Mouse (Mus musculus): Measurements from ENCODE around the gene Gpr82. TPM values are rescaled to one million over a fixed set of nuclear protein-coding genes. Genes with fewer than 3 reads are reported as not detected.

Gene Gpr82
- polyA plus RNA-seq, 1 experiment from 2014 or later, result 0.07 TPM

GRCm38 (mm10) chrX:13631599-13632283, 29.4 kb upstream of the Gpr82 start, which contains the start of gene Gpr34:
Gene Gpr34 (plus strand): TSS chrX:13632089.
- Histone ChIP-seq H3K4me2 (replicated peaks; ENCODE audit: low read depth, low read length) (no peak within 1 kb of the TSS), H3K9ac (replicated peaks; ENCODE audit: low read depth) (no peak within 1 kb of the TSS), H3K4me3 (ENCODE audit: low read depth, low read length) (no peak within 1 kb of the TSS), H3K4me1 (ENCODE audit: insufficient read depth, low read depth, low read length) (no peaks in the 10 kb centered on the region), H3K27me3 (replicated peaks; ENCODE audit: insufficient read depth, low read length) (no peaks in the 10 kb centered on the region), H3K27ac (ENCODE audit: low read length) (no peak within 1 kb of the TSS), H3K9me3 (ENCODE audit: low read length) (no peaks in the 10 kb centered on the region), H3K36me3 (ENCODE audit: insufficient read depth, low read length) (no peaks in the 10 kb centered on the region)
- no peak for ATAC-seq
- no peak for DNase-seq (ENCODE audit: low spot score)
- 67% methylated on average over 5 of the region's 5 CpGs for WGBS
- TF ChIP-seq CTCF (IDR thresholded peaks at IDR 0.05) (no peak), EP300 (IDR thresholded peaks at IDR 0.05) (no peak)

DNA sequence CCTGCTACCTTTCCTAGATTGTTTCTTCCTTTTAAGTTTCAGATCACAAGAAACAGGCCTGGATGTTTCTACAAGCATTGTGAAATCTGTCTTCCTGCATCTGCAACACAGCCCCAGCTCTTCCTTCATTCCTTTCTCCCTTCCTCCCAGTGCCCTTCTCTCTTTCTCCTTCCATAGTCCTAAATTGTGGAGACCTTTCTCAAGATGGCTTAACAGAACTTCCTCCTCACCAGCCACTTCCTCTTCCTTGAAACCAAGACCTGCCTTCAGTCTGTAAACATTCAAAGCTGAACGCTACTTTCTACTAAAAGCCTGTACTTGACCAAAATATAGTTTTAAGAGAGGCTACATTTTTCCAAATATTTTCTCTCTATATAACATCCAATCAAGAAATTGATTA, 24.8 kb upstream of the Gpr82 start:
- Histone ChIP-seq H3K9ac (replicated peaks; ENCODE audit: low read depth) (no peak overlapping the region), H3K4me1 (ENCODE audit: insufficient read depth, low read depth, low read length) (no peaks in the 10 kb centered on the region), H3K9me3 (ENCODE audit: low read length) (no peaks in the 10 kb centered on the region), H3K4me3 (ENCODE audit: low read depth, low read length) (no peak overlapping the region), H3K27ac (ENCODE audit: low read length) (no peak overlapping the region), H3K27me3 (replicated peaks; ENCODE audit: insufficient read depth, low read length) (no peaks in the 10 kb centered on the region), H3K36me3 (ENCODE audit: insufficient read depth, low read length) (no peaks in the 10 kb centered on the region), H3K4me2 (replicated peaks; ENCODE audit: low read depth, low read length) (no peak overlapping the region)
- ATAC-seq (no peak), DNase-seq (ENCODE audit: low spot score) (peak; percentile 29)
- no peak for TF ChIP-seq CTCF (IDR thresholded peaks at IDR 0.05)
- TF ChIP-seq EP300 (IDR thresholded peaks at IDR 0.05), result no peak
- WGBS, result 73% methylated on average over 1 of the region's 1 CpGs

GRCm38 (mm10) chrX:13638894-13639293, 22.3 kb upstream of the Gpr82 start:
- H3K9ac ChIP-seq (replicated peaks; ENCODE audit: low read depth), result no peak overlapping the region
- TF ChIP-seq CTCF (IDR thresholded peaks at IDR 0.05) (no peak), EP300 (IDR thresholded peaks at IDR 0.05) (no peak)
- H3K27ac ChIP-seq (ENCODE audit: low read length), result no peak overlapping the region
- no peaks in the 10 kb centered on the region for H3K36me3 ChIP-seq (ENCODE audit: insufficient read depth, low read length)
- H3K4me3 ChIP-seq (ENCODE audit: low read depth, low read length), result no peak overlapping the region
- H3K4me2 ChIP-seq (replicated peaks; ENCODE audit: low read depth, low read length), result no peak overlapping the region
- peak; percentile 14 for DNase-seq (ENCODE audit: low spot score)
- no peaks in the 10 kb centered on the region for H3K9me3 ChIP-seq (ENCODE audit: low read length)
- no peaks in the 10 kb centered on the region for H3K4me1 ChIP-seq (ENCODE audit: insufficient read depth, low read depth, low read length)
- H3K27me3 ChIP-seq (replicated peaks; ENCODE audit: insufficient read depth, low read length), result no peaks in the 10 kb centered on the region
- 29% methylated on average over 2 of the region's 2 CpGs for WGBS
- no peak for ATAC-seq

DNA sequence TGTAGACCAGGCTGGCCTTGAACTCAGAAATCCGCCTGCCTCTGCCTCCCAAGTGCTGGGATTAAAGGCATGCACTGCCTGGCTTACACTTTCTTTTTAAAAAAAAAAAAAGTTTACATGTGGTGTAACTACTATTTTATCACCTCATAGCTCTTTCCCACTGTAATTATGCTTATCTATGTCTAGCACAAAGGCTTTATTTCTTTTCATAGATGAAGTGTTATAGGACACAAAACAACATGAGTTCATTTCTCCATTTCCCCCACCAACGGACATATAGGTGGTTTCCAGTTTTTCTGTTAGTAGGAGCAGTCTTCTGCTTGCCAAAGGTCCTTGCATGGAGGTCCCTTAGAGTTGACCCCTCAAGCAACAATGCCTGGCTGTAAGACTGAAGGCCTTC, 9.3 kb upstream of the Gpr82 start:
- no peak overlapping the region for H3K9ac ChIP-seq (replicated peaks; ENCODE audit: low read depth)
- H3K27ac ChIP-seq (ENCODE audit: low read length), result no peak overlapping the region
- TF ChIP-seq CTCF (IDR thresholded peaks at IDR 0.05), result no peak
- no peak for TF ChIP-seq EP300 (IDR thresholded peaks at IDR 0.05)
- ATAC-seq (peak; percentile 19; the same call in 1 of the 2 replicates), DNase-seq (ENCODE audit: low spot score) (peak; percentile 16)
- H3K9me3 ChIP-seq (ENCODE audit: low read length), result no peaks in the 10 kb centered on the region
- H3K36me3 ChIP-seq (ENCODE audit: insufficient read depth, low read length), result no peaks in the 10 kb centered on the region
- no peak overlapping the region for H3K4me2 ChIP-seq (replicated peaks; ENCODE audit: low read depth, low read length)
- H3K4me3 ChIP-seq (ENCODE audit: low read depth, low read length), result no peak overlapping the region
- whole genome bisulfite sequencing, result 57% methylated on average over 2 of the region's 2 CpGs
- H3K27me3 ChIP-seq (replicated peaks; ENCODE audit: insufficient read depth, low read length), result no peaks in the 10 kb centered on the region
- H3K4me1 ChIP-seq (ENCODE audit: insufficient read depth, low read depth, low read length), result no peaks in the 10 kb centered on the region; the same call in 1 of the 2 replicates

- ATAC-seq, result no peak
- TF ChIP-seq EP300 (IDR thresholded peaks at IDR 0.05), result no peak
- TF ChIP-seq CTCF (IDR thresholded peaks at IDR 0.05), result no peak
- WGBS, result 59% methylated on average over 1 of the region's 1 CpGs
Observed at GRCm38 (mm10) chrX:13652291-13652690, 8.9 kb upstream of the Gpr82 start.

GRCm38 (mm10) chrX:13655005-13655421, 6.2 kb upstream of the Gpr82 start:
- WGBS, result 91% methylated on average over 3 of the region's 3 CpGs
- no peak for ATAC-seq

More at GRCm38 (mm10) chrX:13652291-13652690, 8.9 kb upstream of the Gpr82 start:
- H3K4me3 ChIP-seq (ENCODE audit: low read depth, low read length), result no peak overlapping the region
- H3K4me1 ChIP-seq (ENCODE audit: insufficient read depth, low read depth, low read length), result no peaks in the 10 kb centered on the region; the same call in 1 of the 2 replicates
- H3K27ac ChIP-seq (ENCODE audit: low read length), result no peak overlapping the region
- H3K36me3 ChIP-seq (ENCODE audit: insufficient read depth, low read length), result no peaks in the 10 kb centered on the region
- no peak for DNase-seq (ENCODE audit: low spot score)
- no peaks in the 10 kb centered on the region for H3K9me3 ChIP-seq (ENCODE audit: low read length)
- H3K9ac ChIP-seq (replicated peaks; ENCODE audit: low read depth), result no peak overlapping the region
- no peak overlapping the region for H3K4me2 ChIP-seq (replicated peaks; ENCODE audit: low read depth, low read length)
- no peaks in the 10 kb centered on the region for H3K27me3 ChIP-seq (replicated peaks; ENCODE audit: insufficient read depth, low read length)

More at GRCm38 (mm10) chrX:13655005-13655421, 6.2 kb upstream of the Gpr82 start:
- H3K9ac ChIP-seq (replicated peaks; ENCODE audit: low read depth), result no peak overlapping the region
- no peak overlapping the region for H3K4me3 ChIP-seq (ENCODE audit: low read depth, low read length)
- TF ChIP-seq CTCF (IDR thresholded peaks at IDR 0.05), result no peak
- no peak for TF ChIP-seq EP300 (IDR thresholded peaks at IDR 0.05)
- H3K4me2 ChIP-seq (replicated peaks; ENCODE audit: low read depth, low read length), result no peak overlapping the region
- peak; percentile 21 for DNase-seq (ENCODE audit: low spot score)
- no peaks in the 10 kb centered on the region for H3K36me3 ChIP-seq (ENCODE audit: insufficient read depth, low read length)
- no peaks in the 10 kb centered on the region for H3K9me3 ChIP-seq (ENCODE audit: low read length)
- no peaks in the 10 kb centered on the region for H3K27me3 ChIP-seq (replicated peaks; ENCODE audit: insufficient read depth, low read length)
- H3K4me1 ChIP-seq (ENCODE audit: insufficient read depth, low read depth, low read length), result no peaks in the 10 kb centered on the region; the same call in 1 of the 2 replicates
- no peak overlapping the region for H3K27ac ChIP-seq (ENCODE audit: low read length)

Data from lung, postnatal 0 days (tissue).